Mouse (Mus musculus): ENCODE data around the gene Pde4c. TPM values are rescaled to one million over a fixed set of nuclear protein-coding genes. Genes with fewer than 3 reads are reported as not detected.
A peak's percentile ranks its signal among the peaks of the same experiment; 100 is the strongest.

Gene Pde4c
- polyA plus RNA-seq, 1 experiment from 2014 or later = 0.19 TPM

- ATAC-seq (replicated peaks; ENCODE audit: insufficient number of reproducible peaks, insufficient read depth, low FRiP score, low read depth) = no peak
- Histone ChIP-seq H3K9ac (no peak overlapping the region), H3K4me1 (replicated peaks) (peaks cover 6% of the 10 kb centered on the region), H3K27ac (no peak overlapping the region), H3K27me3 (peaks cover 57% of the 10 kb centered on the region), H3K4me3 (no peak overlapping the region), H3K36me3 (no peaks in the 10 kb centered on the region), H3K9me3 (replicated peaks) (no peaks in the 10 kb centered on the region), H3K4me2 (no peak overlapping the region)
- 21% methylated on average over 14 of the region's 14 CpGs for WGBS
Observed at GRCm38 (mm10) chr8:70725792-70726447, 2.4 kb downstream of the Pde4c start.

DNA sequence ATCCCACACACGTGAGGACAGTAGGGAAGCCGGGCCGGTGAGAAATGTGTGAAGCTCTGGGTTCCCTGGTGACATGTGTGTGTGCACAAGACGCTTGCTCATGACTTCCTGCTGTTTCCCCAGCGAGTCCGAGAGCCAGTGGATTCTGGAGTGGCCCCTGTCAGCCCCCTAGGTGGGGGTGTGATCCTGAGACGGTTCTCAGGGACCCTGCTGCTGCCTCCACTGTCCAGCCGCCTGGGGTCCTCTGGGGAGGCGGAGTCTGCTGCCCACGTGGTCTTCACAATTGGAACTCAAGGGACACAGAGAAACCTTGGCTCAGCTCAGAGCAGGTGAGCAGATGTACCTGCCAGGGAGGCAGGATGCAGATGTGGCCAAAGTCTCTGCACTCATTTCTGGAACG lies 3.2 kb downstream of the Pde4c start:
- Histone ChIP-seq H3K27me3 (peaks cover 59% of the 10 kb centered on the region), H3K9me3 (replicated peaks) (no peaks in the 10 kb centered on the region), H3K4me2 (no peak overlapping the region)

GRCm38 (mm10) chr8:70729808-70730475 lies 6.4 kb downstream of the Pde4c start:
- 3% methylated on average over 34 of the region's 34 CpGs for WGBS
- H3K27me3 ChIP-seq = peaks cover 72% of the 10 kb centered on the region
- H3K9ac ChIP-seq = peak overlapping the region; percentile 21; the same call in 1 of the 2 replicates
- no peak for ATAC-seq (replicated peaks; ENCODE audit: insufficient number of reproducible peaks, insufficient read depth, low FRiP score, low read depth)
- peaks cover 6% of the 10 kb centered on the region for H3K4me1 ChIP-seq (replicated peaks)
- H3K9me3 ChIP-seq (replicated peaks) = no peaks in the 10 kb centered on the region
- peak overlapping the region; percentile 37 for H3K4me3 ChIP-seq
- no peaks in the 10 kb centered on the region for H3K36me3 ChIP-seq
- H3K27ac ChIP-seq = no peak overlapping the region
- peak overlapping the region; percentile 60 for H3K4me2 ChIP-seq

More for the DNA sequence above, 3.2 kb downstream of the Pde4c start:
- no peak for ATAC-seq (replicated peaks; ENCODE audit: insufficient number of reproducible peaks, insufficient read depth, low FRiP score, low read depth)
- Histone ChIP-seq H3K36me3 (no peaks in the 10 kb centered on the region), H3K4me1 (replicated peaks) (peaks cover 6% of the 10 kb centered on the region), H3K9ac (no peak overlapping the region), H3K27ac (no peak overlapping the region), H3K4me3 (no peak overlapping the region)
- WGBS = 41% methylated on average over 11 of the region's 11 CpGs

DNA sequence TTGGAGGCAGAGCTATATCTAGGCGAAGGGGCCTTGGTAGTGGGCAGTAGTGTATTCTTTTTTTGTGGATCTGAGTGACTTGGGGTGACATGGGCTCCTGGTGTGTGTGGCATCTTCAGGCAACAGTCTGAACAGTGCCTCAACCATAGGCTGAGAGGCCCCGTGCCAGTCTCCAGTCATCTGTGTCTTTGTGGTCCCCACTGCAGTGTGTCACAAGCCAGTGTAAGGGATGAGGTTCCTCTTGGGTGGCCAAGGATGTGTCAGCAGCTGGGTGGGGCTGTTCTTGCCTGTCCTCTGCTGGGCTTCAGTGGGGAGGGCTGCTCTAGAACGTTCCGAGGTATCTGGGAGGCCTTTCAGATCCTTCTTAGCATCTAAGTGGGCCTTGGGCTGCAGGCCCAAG lies 7.4 kb downstream of the Pde4c start:
- H3K36me3 ChIP-seq = no peaks in the 10 kb centered on the region
- no peak overlapping the region for H3K9ac ChIP-seq
- H3K9me3 ChIP-seq (replicated peaks) = no peaks in the 10 kb centered on the region
- no peak overlapping the region for H3K27ac ChIP-seq
- 85% methylated on average over 4 of the region's 4 CpGs for WGBS
- no peak overlapping the region for H3K4me2 ChIP-seq
- ATAC-seq (replicated peaks; ENCODE audit: insufficient number of reproducible peaks, insufficient read depth, low FRiP score, low read depth) = no peak
- peaks cover 6% of the 10 kb centered on the region for H3K4me1 ChIP-seq (replicated peaks)
- H3K4me3 ChIP-seq = no peak overlapping the region
- H3K27me3 ChIP-seq = peaks cover 71% of the 10 kb centered on the region

DNA sequence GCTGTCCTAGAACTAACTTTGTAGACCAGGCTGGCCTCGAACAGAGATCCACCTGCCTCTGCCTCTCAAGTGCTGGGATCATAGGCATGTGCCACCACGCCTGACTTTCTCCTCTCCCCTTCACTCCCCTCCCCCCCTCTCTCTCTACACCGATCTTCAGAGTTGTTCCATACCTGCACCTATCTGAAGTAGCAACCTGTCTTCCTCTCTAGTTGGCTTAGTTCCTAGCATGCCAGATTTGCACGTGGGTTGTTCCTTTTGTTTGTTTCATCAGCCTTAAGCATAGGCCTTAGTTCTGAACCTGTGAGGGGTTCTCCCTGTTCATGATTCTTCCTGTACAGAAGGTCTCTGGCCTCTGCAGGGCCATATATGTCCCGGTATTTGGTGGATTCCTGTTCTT lies 14.2 kb downstream of the Pde4c start:
- H3K4me2 ChIP-seq = no peak overlapping the region
- no peak overlapping the region for H3K9ac ChIP-seq
- H3K36me3 ChIP-seq = no peaks in the 10 kb centered on the region
- 55% methylated on average over 5 of the region's 5 CpGs for WGBS
- H3K4me1 ChIP-seq (replicated peaks) = peaks cover 14% of the 10 kb centered on the region
- no peak for ATAC-seq (replicated peaks; ENCODE audit: insufficient number of reproducible peaks, insufficient read depth, low FRiP score, low read depth)
- no peak overlapping the region for H3K27ac ChIP-seq
- H3K27me3 ChIP-seq = peaks cover 39% of the 10 kb centered on the region
- no peaks in the 10 kb centered on the region for H3K9me3 ChIP-seq (replicated peaks)
- H3K4me3 ChIP-seq = no peak overlapping the region

DNA sequence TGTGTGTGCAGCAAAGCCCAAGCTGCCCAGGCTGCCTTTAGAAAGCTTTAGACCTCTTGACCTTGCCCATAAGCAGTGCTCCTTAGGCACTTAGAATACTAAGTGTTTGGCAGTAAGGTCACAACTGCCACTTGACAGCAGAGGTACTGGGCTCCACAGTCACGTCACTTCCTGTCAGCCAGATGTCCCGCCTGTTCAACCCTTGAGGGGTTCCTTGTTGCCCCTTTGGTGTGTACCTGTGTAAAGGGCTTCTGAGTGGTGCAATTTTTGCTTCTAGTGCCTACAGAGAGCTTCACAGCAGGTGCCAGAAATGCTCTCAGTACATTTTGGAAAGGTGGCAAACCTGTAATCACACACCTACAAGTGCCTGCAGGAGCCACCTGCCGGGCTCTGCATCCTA lies 14.7 kb downstream of the Pde4c start:
- Histone ChIP-seq H3K9me3 (replicated peaks) (no peaks in the 10 kb centered on the region), H3K27me3 (peaks cover 39% of the 10 kb centered on the region), H3K36me3 (no peaks in the 10 kb centered on the region), H3K27ac (no peak overlapping the region), H3K4me2 (no peak overlapping the region), H3K4me3 (no peak overlapping the region), H3K9ac (no peak overlapping the region), H3K4me1 (replicated peaks) (peaks cover 19% of the 10 kb centered on the region)
- 37% methylated on average over 3 of the region's 3 CpGs for WGBS
- ATAC-seq (replicated peaks; ENCODE audit: insufficient number of reproducible peaks, insufficient read depth, low FRiP score, low read depth) = no peak

- 41% methylated on average over 5 of the region's 5 CpGs for WGBS
- Histone ChIP-seq H3K4me1 (replicated peaks) (peaks cover 33% of the 10 kb centered on the region), H3K9me3 (replicated peaks) (no peaks in the 10 kb centered on the region), H3K4me3 (no peak overlapping the region), H3K27ac (no peak overlapping the region), H3K9ac (no peak overlapping the region), H3K36me3 (no peaks in the 10 kb centered on the region), H3K27me3 (peaks cover 68% of the 10 kb centered on the region), H3K4me2 (no peak overlapping the region)
- ATAC-seq (replicated peaks; ENCODE audit: insufficient number of reproducible peaks, insufficient read depth, low FRiP score, low read depth) = no peak
Observed at GRCm38 (mm10) chr8:70741661-70742060, 18.1 kb downstream of the Pde4c start.

- H3K36me3 ChIP-seq = no peaks in the 10 kb centered on the region
- ATAC-seq (replicated peaks; ENCODE audit: insufficient number of reproducible peaks, insufficient read depth, low FRiP score, low read depth) = no peak
- H3K4me2 ChIP-seq = no peak overlapping the region
- H3K4me1 ChIP-seq (replicated peaks) = peaks cover 33% of the 10 kb centered on the region
- H3K27ac ChIP-seq = no peak overlapping the region
- H3K27me3 ChIP-seq = peaks cover 71% of the 10 kb centered on the region
- H3K9ac ChIP-seq = no peak overlapping the region
- H3K4me3 ChIP-seq = no peak overlapping the region
- no peaks in the 10 kb centered on the region for H3K9me3 ChIP-seq (replicated peaks)
- 38% methylated on average over 11 of the region's 11 CpGs for WGBS
Observed at GRCm38 (mm10) chr8:70742176-70742575, 18.7 kb downstream of the Pde4c start.

- H3K4me3 ChIP-seq = peak overlapping the region; percentile 40
- no peak overlapping the region for H3K9ac ChIP-seq
- no peak for ATAC-seq (replicated peaks; ENCODE audit: insufficient number of reproducible peaks, insufficient read depth, low FRiP score, low read depth)
- H3K4me1 ChIP-seq (replicated peaks) = peaks cover 33% of the 10 kb centered on the region
- H3K9me3 ChIP-seq (replicated peaks) = no peaks in the 10 kb centered on the region
- 3% methylated on average over 38 of the region's 38 CpGs for WGBS
- H3K27ac ChIP-seq = no peak overlapping the region
- H3K4me2 ChIP-seq = peak overlapping the region; percentile 65
- H3K27me3 ChIP-seq = peaks cover 76% of the 10 kb centered on the region
- H3K36me3 ChIP-seq = no peaks in the 10 kb centered on the region
Observed at GRCm38 (mm10) chr8:70742981-70743655, 19.6 kb downstream of the Pde4c start.

GRCm38 (mm10) chr8:70743656-70744590 lies 20.4 kb downstream of the Pde4c start:
- no peaks in the 10 kb centered on the region for H3K36me3 ChIP-seq
- no peak overlapping the region for H3K9ac ChIP-seq
- 4% methylated on average over 48 of the region's 48 CpGs for WGBS
- H3K4me2 ChIP-seq = peak overlapping the region; percentile 65
- H3K4me1 ChIP-seq (replicated peaks) = peaks cover 33% of the 10 kb centered on the region
- peak overlapping the region; percentile 40 for H3K4me3 ChIP-seq
- H3K27me3 ChIP-seq = peaks cover 80% of the 10 kb centered on the region
- ATAC-seq (replicated peaks; ENCODE audit: insufficient number of reproducible peaks, insufficient read depth, low FRiP score, low read depth) = no peak
- H3K27ac ChIP-seq = no peak overlapping the region
- no peaks in the 10 kb centered on the region for H3K9me3 ChIP-seq (replicated peaks)

DNA sequence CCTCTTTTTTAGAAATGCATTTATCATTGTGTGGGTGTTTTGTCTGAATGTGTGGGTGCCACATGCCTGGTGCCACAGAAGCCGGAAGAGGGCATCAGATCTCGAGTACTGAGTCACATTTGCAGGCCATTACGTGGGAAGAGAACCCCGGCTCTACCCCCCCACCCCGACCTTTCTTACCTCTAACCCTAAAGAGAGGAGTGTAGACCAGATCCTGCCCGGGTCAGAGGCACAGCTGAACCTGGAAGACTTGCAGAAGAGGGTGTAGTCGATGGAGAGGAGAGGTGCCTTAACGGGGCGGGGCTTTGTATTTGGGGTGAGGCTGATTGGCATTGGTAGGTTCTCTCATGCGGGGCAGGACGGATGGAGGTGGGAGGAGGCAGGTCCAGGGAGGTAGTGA lies 21.3 kb downstream of the Pde4c start:
- H3K4me2 ChIP-seq = peak overlapping the region; percentile 65; the same call in 1 of the 2 replicates
- no peak overlapping the region for H3K27ac ChIP-seq
- WGBS = 47% methylated on average over 11 of the region's 11 CpGs
- H3K36me3 ChIP-seq = no peaks in the 10 kb centered on the region
- no peak overlapping the region for H3K4me3 ChIP-seq
- no peak overlapping the region for H3K9ac ChIP-seq
- peaks cover 33% of the 10 kb centered on the region for H3K4me1 ChIP-seq (replicated peaks)
- H3K9me3 ChIP-seq (replicated peaks) = no peaks in the 10 kb centered on the region
- H3K27me3 ChIP-seq = peaks cover 89% of the 10 kb centered on the region
- ATAC-seq (replicated peaks; ENCODE audit: insufficient number of reproducible peaks, insufficient read depth, low FRiP score, low read depth) = no peak
